Comparison of ENCODE assay signal across 27 mouse cellular contexts in the genomic region with DNA sequence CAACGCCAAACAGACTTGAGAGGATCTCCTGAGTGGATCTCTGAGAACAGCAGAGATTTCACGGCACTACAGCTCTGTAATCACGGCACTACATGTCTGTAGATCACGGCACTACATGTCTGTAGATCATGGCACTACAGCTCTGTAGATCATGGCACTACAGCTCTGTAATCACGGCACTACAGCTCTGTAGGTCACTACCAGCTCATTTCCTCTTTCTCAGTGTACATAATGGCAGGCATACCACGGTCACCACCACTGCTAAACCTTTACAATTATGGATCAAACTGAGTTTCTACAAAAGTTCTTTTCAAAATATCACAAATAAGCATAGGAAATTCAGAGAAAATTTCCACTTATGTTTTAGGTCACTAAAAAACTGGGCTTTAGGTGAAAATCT.
DNase-seq lines count a peak whose midpoint lies in the region; ATAC-seq and TF ChIP-seq lines count a peak whose summit lies in the region.
"Had no signal": no experiment of that assay in that cellular context is flagged by ENCODE, and none has a peak within 500 bp of the region (broad histone marks: within the 10 kb centered on the region; RNA-seq: fewer than 3 reads in every experiment).

No protein-coding gene starts in this region.

- H3K27me3 ChIP-seq in heart, embryonic 11.5 days (ENCODE audit: control insufficient read depth, insufficient read depth, low read length) = no peaks in the 10 kb centered on the region
- no peaks in the 10 kb centered on the region for H3K27me3 ChIP-seq in intestine, postnatal 0 days (replicated peaks; ENCODE audit: control insufficient read depth, insufficient read depth, low read length)
- H3K27me3 ChIP-seq: heart, embryonic 13.5 days had no signal

- H3K9ac ChIP-seq in heart, embryonic 11.5 days (ENCODE audit: low read depth, low read length) = no peak overlapping the region
- no peak overlapping the region for H3K9ac ChIP-seq in intestine, postnatal 0 days (ENCODE audit: low read depth, low read length)
- H3K9ac ChIP-seq: embryonic facial prominence, embryonic 13.5 days; forebrain, embryonic 12.5 days; forebrain, embryonic 15.5 days; heart, embryonic 13.5 days; hindbrain, embryonic 14.5 days had no signal

- H3K4me2 ChIP-seq in heart, embryonic 11.5 days = no peak overlapping the region
- no peak overlapping the region for H3K4me2 ChIP-seq in intestine, postnatal 0 days (replicated peaks; ENCODE audit: low read depth)
- H3K4me2 ChIP-seq: embryonic facial prominence, embryonic 13.5 days; forebrain, embryonic 12.5 days; forebrain, embryonic 15.5 days; heart, embryonic 13.5 days; hindbrain, embryonic 14.5 days had no signal

- WGBS in heart, embryonic 11.5 days (ENCODE audit: insufficient replicate concordance) = 76% methylated on average over 6 of the region's 6 CpGs
- 54% methylated on average over 6 of the region's 6 CpGs for WGBS in bone marrow, adult 2 months
- WGBS in macrophage (ENCODE audit: missing documents) = 61% methylated on average over 6 of the region's 6 CpGs
- 80% methylated on average over 6 of the region's 6 CpGs for WGBS in intestine, postnatal 0 days

- DNase-seq in heart, adult 11 months = peak; percentile 19
- DNase-seq in layer of hippocampus, postnatal 10 days (ENCODE audit: low spot score in 2 of 2) = no peak
- DNase-seq: adrenal gland, adult 8-10 months; adrenal gland, postnatal 25 days; cerebellum, adult 18-20 months; cerebellum, adult 9-10 months; cerebellum, postnatal 14 days; gastrocnemius, postnatal 10 days; gastrocnemius, postnatal 36 days; heart, adult 18-20 months; heart, postnatal 14 days; heart, postnatal 4 days had no signal

- H3K36me3 ChIP-seq in heart, embryonic 11.5 days (ENCODE audit: control insufficient read depth, insufficient read depth, low read length) = no peaks in the 10 kb centered on the region
- no peaks in the 10 kb centered on the region for H3K36me3 ChIP-seq in macrophage (ENCODE audit: inconsistent target)
- no peaks in the 10 kb centered on the region for H3K36me3 ChIP-seq in intestine, postnatal 0 days (ENCODE audit: control insufficient read depth, insufficient read depth)
- H3K36me3 ChIP-seq: embryonic facial prominence, embryonic 10.5 days; embryonic facial prominence, embryonic 13.5 days; forebrain, embryonic 12.5 days; forebrain, embryonic 15.5 days; heart, embryonic 13.5 days had no signal

- H3K4me3 ChIP-seq in heart, embryonic 11.5 days (ENCODE audit: low read depth, low read length) = no peak overlapping the region
- H3K4me3 ChIP-seq in bone marrow, adult 2 months (replicated peaks; ENCODE audit: control insufficient read depth, low read depth, low read length) = no peak overlapping the region
- no peak overlapping the region for H3K4me3 ChIP-seq in macrophage (ENCODE audit: inconsistent target)
- no peak overlapping the region for H3K4me3 ChIP-seq in intestine, postnatal 0 days (ENCODE audit: low read depth, low read length)
- H3K4me3 ChIP-seq: embryonic facial prominence, embryonic 10.5 days; embryonic facial prominence, embryonic 13.5 days; erythroblast, embryonic 14.5 days; forebrain, embryonic 12.5 days; forebrain, embryonic 15.5 days; heart, embryonic 13.5 days had no signal

- no peaks in the 10 kb centered on the region for H3K79me2 ChIP-seq in macrophage (ENCODE audit: inconsistent target)

- no peaks in the 10 kb centered on the region for H3K9me3 ChIP-seq in heart, embryonic 11.5 days (replicated peaks; ENCODE audit: control insufficient read depth, low read length)
- H3K9me3 ChIP-seq in intestine, postnatal 0 days (ENCODE audit: control insufficient read depth) = no peaks in the 10 kb centered on the region
- H3K9me3 ChIP-seq: embryonic facial prominence, embryonic 10.5 days; embryonic facial prominence, embryonic 13.5 days; forebrain, embryonic 12.5 days; forebrain, embryonic 15.5 days; heart, embryonic 13.5 days had no signal

- TF ChIP-seq CTCF in bone marrow, adult 2 months (IDR thresholded peaks at IDR 0.05; ENCODE audit: control insufficient read depth, insufficient read depth, low read length) = no peak
- no peak for TF ChIP-seq CTCF in intestine, postnatal 0 days (IDR thresholded peaks at IDR 0.05; ENCODE audit: low read depth)

- H3K27ac ChIP-seq in heart, embryonic 11.5 days (ENCODE audit: low read depth, low read length) = no peak overlapping the region
- peak overlapping the region; percentile 34; the same call in 1 of the 2 replicates for H3K27ac ChIP-seq in bone marrow, adult 2 months (ENCODE audit: control insufficient read depth, insufficient read depth, low read depth, low read length, poor library complexity)
- peak overlapping the region; percentile 29 for H3K27ac ChIP-seq in macrophage
- no peak overlapping the region for H3K27ac ChIP-seq in intestine, postnatal 0 days (ENCODE audit: low read depth, low read length)
- H3K27ac ChIP-seq: embryonic facial prominence, embryonic 10.5 days; embryonic facial prominence, embryonic 13.5 days; forebrain, embryonic 12.5 days; forebrain, embryonic 15.5 days; heart, embryonic 13.5 days; hindbrain, embryonic 14.5 days; hindbrain, postnatal 0 days had no signal

- H3K4me1 ChIP-seq in heart, embryonic 11.5 days (ENCODE audit: control insufficient read depth, insufficient read depth, low read length) = no peaks in the 10 kb centered on the region
- no peaks in the 10 kb centered on the region; the same call in 1 of the 2 replicates for H3K4me1 ChIP-seq in bone marrow, adult 2 months (ENCODE audit: control insufficient read depth, insufficient read depth, low read length)
- no peaks in the 10 kb centered on the region for H3K4me1 ChIP-seq in intestine, postnatal 0 days (replicated peaks; ENCODE audit: control insufficient read depth, insufficient read depth, low read length)
- H3K4me1 ChIP-seq: forebrain, embryonic 12.5 days; forebrain, embryonic 15.5 days had no signal

- no peak for ATAC-seq in heart, embryonic 11.5 days (replicated peaks; ENCODE audit: insufficient number of reproducible peaks, low FRiP score, low TSS enrichment)
- peak; percentile 53; the same call in 1 of the 2 replicates for ATAC-seq in megakaryocyte progenitor cell, adult 5-6 weeks (replicated peaks; ENCODE audit: poor library complexity)
- ATAC-seq in megakaryocyte-erythroid progenitor cell, adult 5-6 weeks (replicated peaks; ENCODE audit: low FRiP score, low TSS enrichment, poor library complexity, severe bottlenecking) = no peak
- no peak for ATAC-seq in intestine, postnatal 0 days
- ATAC-seq: activated CD4-positive, CD25-positive, alpha-beta regulatory T cell, adult 4 months; forebrain, embryonic 15.5 days; hindbrain, postnatal 0 days had no signal

- no peak for TF ChIP-seq POLR2A in bone marrow, adult 2 months (IDR thresholded peaks at IDR 0.05; ENCODE audit: borderline replicate concordance, control insufficient read depth, low read depth, low read length)

Comparison
In these comparisons a context has a peak if more than half of its experiments do, and no peak if none do; other contexts are left out.
1. H3K27ac ChIP-seq: peak in bone marrow, adult 2 months (single experiment) and macrophage (single experiment); none in heart, embryonic 11.5 days (single experiment) and intestine, postnatal 0 days (single experiment).